Mouse (Mus musculus) erythroblast, embryonic 14.5 days (primary cell): ENCODE data around the gene Zfp618.

Experiments used
- GATA1 ChIP-seq: IDR thresholded peaks from 2 replicates; pipeline ENCODE4 v1.6.1; 2012; ENCODE audit warnings: low read length, inconsistent platforms, mixed read lengths
- TAL1 ChIP-seq: IDR thresholded peaks from 3 replicates; pipeline ENCODE4 v1.6.1; 2012; ENCODE audit warnings: low read length, inconsistent platforms, mixed read lengths

- TF ChIP-seq TAL1 (no peak), GATA1 (no peak)
Observed at GRCm38 (mm10) chr4:62998431-62998835, 33.1 kb downstream of the Zfp618 start.
